Mouse (Mus musculus) granulocyte monocyte progenitor cell, adult 5-6 weeks (primary cell): ENCODE measurements around the gene Slc35e1. TPM values are rescaled to one million over a fixed set of nuclear protein-coding genes. Genes with fewer than 3 reads are reported as not detected.
A peak's percentile ranks its signal among the peaks of the same experiment; 100 is the strongest.

Source experiments
- ATAC-seq: replicated peaks from 2 replicates; pipeline ENCODE4 v1.8.0; 2016; ENCODE audit warnings: mild to moderate bottlenecking, moderate TSS enrichment, inconsistent platforms; ENCODE audit not compliant: poor library complexity, severe bottlenecking
- total RNA-seq, 2 experiments: library from RNA; stranded (forward) in 1 of 2; stranded (reverse) in 1 of 2; fragments of 200-712, 200-1000 nt in 1 of 2; fragments of >200 nt in 1 of 2; fragmentation: Nextera tagmentation in 1 of 2; gene quantifications; 2 replicates each; pipeline ENCODE4 v1.2.3; 2014 to 2017

The Slc35e1 gene
- total RNA-seq (2014; fragmentation: Nextera tagmentation) (38.6 and 52.6 TPM in 2 replicates), total RNA-seq (2017) (31.0 and 31.1 TPM in 2 replicates)

DNA sequence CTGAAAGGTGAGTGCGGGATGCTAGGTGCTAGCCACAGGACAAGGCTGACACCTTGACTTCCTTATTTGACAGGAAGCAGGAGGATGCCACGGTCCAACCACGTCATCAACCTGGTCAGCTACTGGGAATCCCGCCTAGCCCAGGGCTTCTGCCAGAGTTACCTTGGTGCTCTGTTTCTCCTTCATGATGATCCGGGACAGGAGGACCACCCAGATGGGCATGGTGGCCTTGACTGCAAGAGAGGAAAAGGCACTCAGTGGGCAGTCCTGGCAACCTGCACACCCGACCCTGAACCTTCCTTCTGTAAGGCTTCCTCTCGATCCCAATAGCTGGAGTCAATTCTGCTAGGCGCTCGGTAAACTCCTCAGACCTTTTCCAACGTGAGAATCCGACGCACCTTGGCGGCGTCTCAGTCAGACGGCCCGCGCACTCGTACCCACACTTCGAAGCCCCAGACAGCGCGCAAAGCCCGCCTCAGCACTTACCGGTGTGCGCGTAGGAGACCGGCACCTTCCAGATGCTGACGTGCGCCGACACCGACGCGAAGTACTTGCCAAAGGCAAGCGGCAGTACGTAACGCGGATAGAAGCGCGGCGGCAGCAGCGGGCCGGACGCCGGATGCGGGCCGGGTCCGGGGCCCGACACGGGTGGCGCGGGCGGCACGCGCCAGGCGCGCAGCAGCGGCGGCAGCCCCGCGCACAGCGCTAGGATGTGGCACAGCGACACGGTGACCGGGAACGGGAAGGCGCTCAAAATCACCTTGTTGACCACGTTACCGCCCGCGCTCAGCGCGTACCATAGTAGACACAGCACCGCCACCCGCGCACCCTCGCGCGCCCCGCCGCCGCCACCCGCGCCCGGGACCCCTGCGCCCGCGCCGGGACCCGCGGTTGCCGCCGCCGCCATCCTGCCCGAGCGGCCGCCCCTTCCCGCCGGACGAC lies at the start of gene Slc35e1:
Gene Slc35e1, minus strand, starts transcription at position 935 of the 942 bp plus-strand sequence.
- ATAC-seq: peak; percentile 8

GRCm38 (mm10) chr8:72539234-72539633 lies 46.8 kb upstream of the Slc35e1 start:
- peak; percentile 78 for ATAC-seq

DNA sequence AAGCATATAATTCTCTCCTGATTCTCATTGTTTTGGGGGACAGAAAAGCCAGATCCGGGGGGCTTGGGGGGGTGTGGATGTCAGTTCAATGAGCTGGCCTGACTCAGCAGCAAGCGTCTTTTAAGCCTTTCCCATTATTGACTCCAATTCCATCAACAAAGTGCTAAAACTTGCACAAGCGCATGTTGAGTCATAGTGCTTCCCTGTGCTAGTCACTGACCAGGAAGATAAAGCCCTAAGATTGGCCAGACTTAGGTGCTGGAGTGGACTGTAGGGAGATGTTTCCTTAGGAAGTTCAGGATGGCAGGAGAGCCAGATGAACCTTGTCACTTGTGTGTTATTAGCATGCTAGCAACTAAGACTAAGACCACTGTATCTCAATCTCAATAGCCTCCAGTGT lies 42.5 kb upstream of the Slc35e1 start:
- no peak for ATAC-seq

DNA sequence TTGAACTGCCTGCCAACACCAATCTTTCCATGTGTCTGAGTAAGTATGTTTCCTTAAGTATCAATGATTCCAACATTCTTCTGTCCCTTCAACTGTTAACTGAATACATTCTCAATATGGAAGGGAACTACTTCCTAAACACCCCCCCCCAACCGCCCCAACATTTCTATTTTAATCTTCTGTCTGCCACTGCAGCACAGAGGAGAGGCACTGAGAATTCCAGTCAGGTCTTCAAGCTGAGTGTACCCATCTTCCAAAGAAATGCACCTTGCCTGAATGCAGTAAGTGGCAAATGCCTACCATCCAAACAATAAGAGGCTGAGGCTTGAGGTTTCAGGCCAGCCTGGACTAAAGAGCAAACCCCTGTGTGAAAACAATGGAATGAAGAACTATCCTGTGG lies 39.7 kb upstream of the Slc35e1 start:
- no peak for ATAC-seq

GRCm38 (mm10) chr8:72521888-72522287 lies 29.5 kb upstream of the Slc35e1 start:
- ATAC-seq: peak; percentile 52

GRCm38 (mm10) chr8:72517421-72517988 lies 25.1 kb upstream of the Slc35e1 start:
- ATAC-seq: no peak

- no peak for ATAC-seq
Observed at GRCm38 (mm10) chr8:72513158-72513557, 20.7 kb upstream of the Slc35e1 start.

DNA sequence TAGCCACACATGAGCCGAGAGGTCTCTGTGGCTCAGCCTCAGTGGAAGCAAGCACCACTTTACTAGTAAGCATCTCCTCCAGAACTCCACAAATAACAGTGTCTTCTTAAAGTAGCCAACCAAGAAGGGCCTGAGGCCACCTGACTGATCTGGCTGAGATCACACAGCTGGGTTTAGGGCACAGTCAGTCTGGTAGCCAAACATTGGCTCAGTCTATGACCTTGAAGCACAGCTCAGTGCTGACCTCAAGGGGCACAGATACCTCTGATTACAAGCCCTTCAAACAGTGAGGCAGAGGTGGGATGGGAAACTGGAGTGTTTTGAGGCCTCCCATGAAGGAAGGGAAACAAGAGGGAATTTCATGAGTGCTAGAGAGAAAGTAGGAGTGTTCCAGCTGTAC lies 20.2 kb upstream of the Slc35e1 start:
- no peak for ATAC-seq

GRCm38 (mm10) chr8:72507505-72507904 lies 15.1 kb upstream of the Slc35e1 start:
- no peak for ATAC-seq

DNA sequence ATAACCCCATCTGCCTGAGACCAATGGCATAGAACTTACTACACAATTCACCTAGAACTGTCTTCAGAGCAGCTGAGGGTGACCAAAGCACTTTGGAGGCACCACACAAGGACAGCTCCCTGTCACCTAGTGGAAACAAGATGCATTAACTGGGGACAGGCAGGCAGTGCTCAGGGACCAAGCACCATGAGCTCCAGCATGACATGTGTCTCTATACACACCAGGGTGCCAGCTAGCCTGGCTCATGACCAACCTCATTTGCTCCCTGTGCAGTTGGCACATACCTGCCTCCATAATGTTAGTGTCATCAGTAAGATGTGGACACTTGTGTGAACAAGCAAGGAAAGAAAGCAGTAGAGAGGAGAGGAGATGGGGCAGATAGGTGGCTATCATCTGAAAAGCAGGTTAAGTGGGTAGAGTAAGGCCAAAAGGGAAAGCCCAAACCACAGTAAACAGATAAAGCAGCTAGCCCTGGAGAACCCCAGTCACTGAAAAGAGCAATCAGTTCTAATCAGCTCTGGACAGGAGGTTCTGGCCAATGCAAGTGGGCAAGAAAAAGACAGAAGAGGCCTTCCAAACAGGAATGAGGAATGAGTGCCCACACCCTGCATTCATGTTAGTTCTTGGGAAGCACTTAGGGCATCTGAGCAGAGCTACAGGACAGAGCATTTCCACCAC lies 12.4 kb upstream of the Slc35e1 start:
- no peak for ATAC-seq

DNA sequence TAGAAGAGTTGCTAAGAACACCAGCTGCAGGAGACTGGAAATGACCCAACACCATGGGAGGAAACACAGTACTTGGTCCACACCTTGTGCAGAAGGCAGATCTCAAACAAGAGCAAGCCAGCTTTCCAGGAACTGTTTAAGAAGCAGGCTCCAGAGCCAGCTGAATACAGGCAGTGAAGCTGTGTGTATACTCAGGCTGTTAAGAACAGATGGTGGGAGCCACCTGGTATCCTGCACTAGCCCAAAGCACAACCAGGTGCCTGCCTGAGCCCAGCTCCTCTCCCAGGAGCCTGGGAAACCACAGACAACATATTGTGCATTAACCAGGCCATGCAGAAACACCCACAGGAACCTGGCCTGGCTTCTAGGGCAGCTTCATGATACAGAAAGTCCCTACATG lies 11.7 kb upstream of the Slc35e1 start:
- ATAC-seq: no peak

DNA sequence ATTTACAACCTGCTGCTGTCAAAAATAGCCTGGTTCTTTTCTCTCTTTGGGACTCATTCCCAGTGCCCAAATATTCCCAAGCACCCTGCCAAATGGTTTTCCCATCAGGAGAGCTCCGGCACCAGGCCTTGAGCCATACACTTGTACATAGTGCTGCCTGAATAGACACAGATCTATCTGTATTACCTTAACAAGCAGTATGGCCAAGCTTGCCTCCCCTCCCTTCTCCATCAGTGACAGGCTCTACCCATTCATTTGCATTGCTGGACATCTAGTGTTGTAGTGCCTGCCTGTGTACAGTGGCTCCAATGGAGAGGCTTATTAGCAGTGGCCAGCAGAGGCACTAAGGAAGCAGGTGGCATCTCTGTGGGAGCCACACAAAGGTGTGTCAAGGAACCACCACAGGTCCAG lies 8.1 kb upstream of the Slc35e1 start:
- ATAC-seq: no peak

- no peak for ATAC-seq
Observed at GRCm38 (mm10) chr8:72499521-72500284, 7.3 kb upstream of the Slc35e1 start.

DNA sequence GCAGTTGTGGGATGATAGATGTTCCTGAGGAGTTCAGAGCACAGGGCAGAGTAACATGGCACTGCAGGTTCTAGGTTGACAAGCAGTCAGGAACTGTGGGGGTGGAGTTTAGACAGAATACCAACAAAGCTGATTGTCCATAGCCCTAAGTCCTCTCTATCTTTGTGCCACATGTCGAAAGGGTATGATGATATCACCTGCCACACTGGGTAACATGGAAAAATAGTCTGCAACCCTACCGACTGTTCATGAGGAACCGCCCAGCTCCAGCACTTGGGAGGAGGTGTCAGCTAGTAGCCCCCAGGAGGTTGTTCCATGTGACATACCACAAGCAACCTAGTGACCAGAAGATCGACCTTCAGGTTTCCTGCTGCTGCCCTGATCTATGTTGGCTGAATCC lies 6.1 kb upstream of the Slc35e1 start:
- ATAC-seq: no peak

DNA sequence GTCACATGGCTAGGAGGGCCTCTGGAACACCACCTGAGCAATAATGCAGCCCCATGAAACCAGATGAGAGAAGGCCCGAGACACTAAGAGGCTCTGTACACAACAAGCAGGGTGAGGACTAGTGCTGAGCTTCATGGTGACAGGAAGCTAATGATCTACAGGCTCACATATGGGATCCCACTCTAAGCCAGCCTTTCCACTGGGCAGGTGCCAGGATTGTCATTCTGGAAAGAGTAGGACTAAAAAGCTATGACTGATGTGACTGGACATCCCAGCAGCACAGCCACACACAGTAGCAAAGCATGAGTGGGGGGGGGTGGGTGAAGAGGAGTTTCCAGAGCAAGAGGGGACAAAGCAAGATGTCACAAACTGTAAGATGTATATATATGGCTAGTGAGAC lies 5.5 kb upstream of the Slc35e1 start:
- no peak for ATAC-seq

DNA sequence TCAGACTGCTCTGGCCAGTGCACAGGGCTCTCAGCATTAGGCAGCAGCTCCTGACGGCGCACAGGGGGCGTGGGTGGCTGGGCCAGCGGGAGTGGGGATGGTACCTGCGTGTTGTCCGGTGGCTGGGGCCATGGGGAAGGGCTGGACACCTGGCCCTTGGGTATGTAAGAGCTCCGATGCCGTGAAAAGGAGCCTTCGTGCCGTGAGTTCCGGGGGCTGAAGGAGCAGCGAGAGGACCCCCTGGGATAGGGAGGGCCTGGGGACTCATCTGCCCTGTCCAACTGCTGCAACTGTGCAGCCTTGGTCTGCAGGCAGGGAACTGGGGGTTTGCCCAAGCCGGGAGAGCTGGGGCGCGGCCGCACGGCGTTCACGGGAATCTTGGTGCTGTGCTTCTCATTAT lies 3.8 kb upstream of the Slc35e1 start:
- ATAC-seq: no peak

- ATAC-seq: no peak
Observed at GRCm38 (mm10) chr8:72495411-72496111, 3.1 kb upstream of the Slc35e1 start.

- no peak for ATAC-seq
Observed at GRCm38 (mm10) chr8:72493381-72493780, 967 bp upstream of the Slc35e1 start.

- peak; percentile 85 for ATAC-seq
Observed at GRCm38 (mm10) chr8:72492622-72493081, 238 bp upstream of the Slc35e1 start.

- ATAC-seq: no peak
Observed at GRCm38 (mm10) chr8:72491017-72491416, 1.4 kb downstream of the Slc35e1 start.
